Mouse (Mus musculus) lung, adult 2 months (tissue): ENCODE data around the gene Dab1.

Experiments used
- CTCF ChIP-seq: fragments of 200-500 bp; IDR thresholded peaks from 2 replicates; pipeline ENCODE4 v1.5.1; 2011; ENCODE audit warnings: mild to moderate bottlenecking, low read length, control low read depth; ENCODE audit not compliant: insufficient read depth
- POLR2A ChIP-seq: fragments of 200-500 bp; IDR thresholded peaks from 2 replicates; pipeline ENCODE4 v1.6.1; 2011; ENCODE audit warnings: low read depth, mild to moderate bottlenecking, control low read depth, low read length, borderline replicate concordance; ENCODE audit errors: extremely low read depth

DNA sequence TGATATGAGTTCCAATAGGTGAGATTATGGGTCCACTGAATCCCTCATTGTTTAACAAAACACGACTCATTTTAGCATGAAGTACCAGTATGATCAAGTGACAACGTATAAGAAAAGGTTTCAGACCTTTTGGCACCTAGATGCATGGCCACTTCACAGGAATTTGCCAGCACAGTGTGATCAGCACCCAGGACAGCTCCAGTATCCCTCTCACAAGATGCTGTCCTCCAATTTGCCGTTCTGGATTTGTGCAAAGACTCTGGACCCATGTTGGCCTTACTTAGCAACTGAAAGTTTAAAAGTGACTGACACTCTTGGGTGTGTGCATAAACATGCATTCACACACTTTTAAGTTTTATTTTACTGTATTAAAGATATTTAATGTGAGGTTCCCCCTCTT, 256.4 kb downstream of the Dab1 start:
- no peak for TF ChIP-seq POLR2A
- TF ChIP-seq CTCF: no peak
